Mouse (Mus musculus) olfactory bulb, adult 2 months (tissue): ENCODE data around the gene Tpcn1.

Experiments used
- CTCF ChIP-seq: fragments of 200-500 bp; IDR thresholded peaks from 2 replicates; pipeline ENCODE4 v1.5.1; 2012; ENCODE audit warnings: low read depth, mild to moderate bottlenecking, low read length, moderate library complexity; ENCODE audit not compliant: insufficient read depth
- POLR2A ChIP-seq: fragments of 200-500 bp; IDR thresholded peaks from 2 replicates; pipeline ENCODE4 v1.6.1; 2012; ENCODE audit warnings: mild to moderate bottlenecking, low read depth, low read length, moderate library complexity; ENCODE audit not compliant: insufficient read depth

DNA sequence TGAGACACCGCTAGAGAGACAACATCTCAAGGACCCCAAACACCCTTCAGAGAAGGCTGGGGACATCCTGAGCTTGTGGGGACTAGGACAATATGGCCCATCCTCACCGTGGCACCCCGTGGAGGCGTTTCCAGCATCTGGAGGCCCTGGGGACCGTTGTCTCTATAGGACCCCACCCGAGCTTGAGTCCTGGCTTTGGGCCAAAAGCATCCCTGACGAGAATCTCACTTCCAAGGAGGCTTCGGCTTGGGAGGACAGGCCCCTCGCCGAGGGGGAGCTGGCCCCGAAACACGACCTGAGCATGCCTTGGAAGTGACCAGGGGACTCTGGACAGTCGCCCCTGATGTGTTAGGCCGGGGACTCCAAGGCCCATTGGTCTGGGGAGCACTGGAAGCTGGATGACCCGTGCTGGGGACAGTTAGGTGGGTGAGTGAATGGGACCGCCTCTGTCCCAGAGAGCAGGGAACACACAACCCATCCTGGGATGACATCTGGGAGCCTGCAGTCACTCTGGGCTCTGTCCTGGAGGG is 20.8 kb upstream of the Tpcn1 start:
- TF ChIP-seq POLR2A, result no peak
- TF ChIP-seq CTCF, result no peak
